Mouse (Mus musculus) forebrain, embryonic 11.5 days (tissue): ENCODE measurements around the gene Guca1a. TPM values are rescaled to one million over a fixed set of nuclear protein-coding genes. Genes with fewer than 3 reads are reported as not detected.
"Not testable (repeated sequence)": the region's sequence is repeated elsewhere in the genome, so short reads cannot be mapped to it uniquely, and the experiment has no call there.

Experiments used
- ATAC-seq: fragments of 200-750 bp; cut with Nextera tagmentation; replicated peaks from 2 replicates; pipeline ENCODE4 v1.8.0; 2017; ENCODE audit warnings: moderate TSS enrichment; ENCODE audit not compliant: low FRiP score
- DNase-seq: peaks from one replicate; pipeline ENCODE4 v3.0.0-alpha.2; 2017; ENCODE audit warnings: low spot score
- H3K27ac ChIP-seq: fragments of 300-500 bp; sonication (generic); 2 replicates; pipeline ENCODE4 v1.5.1; 2014; ENCODE audit warnings: low read depth, low read length
- H3K27me3 ChIP-seq: fragments of 300-500 bp; sonication (generic); 2 replicates; pipeline ENCODE4 v1.6.1; 2014; ENCODE audit warnings: mild to moderate bottlenecking, low read length, mixed read lengths; ENCODE audit not compliant: control insufficient read depth, insufficient read depth
- H3K36me3 ChIP-seq: fragments of 300-500 bp; sonication (generic); 2 replicates; pipeline ENCODE4 v1.6.1; 2014; ENCODE audit warnings: mild to moderate bottlenecking, low read length, moderate library complexity, mixed read lengths; ENCODE audit not compliant: control insufficient read depth, insufficient read depth
- H3K4me1 ChIP-seq: fragments of 300-500 bp; sonication (generic); replicated peaks from 2 replicates; pipeline ENCODE4 v1.6.1; 2014; ENCODE audit warnings: low read length, mixed read lengths; ENCODE audit not compliant: control insufficient read depth, insufficient read depth
- H3K4me2 ChIP-seq: fragments of 300-500 bp; sonication (generic); 2 replicates; pipeline ENCODE4 v1.6.1; 2014; ENCODE audit warnings: low read depth, mild to moderate bottlenecking, low read length, moderate library complexity, mixed read lengths; ENCODE audit not compliant: severe bottlenecking
- H3K4me3 ChIP-seq: fragments of 300-500 bp; sonication (generic); 2 replicates; pipeline ENCODE4 v1.5.1; 2014; ENCODE audit warnings: low read depth, low read length
- H3K9ac ChIP-seq: fragments of 300-500 bp; sonication (generic); 2 replicates; pipeline ENCODE4 v1.6.1; 2014; ENCODE audit warnings: low read length
- H3K9me3 ChIP-seq: fragments of 300-500 bp; sonication (generic); 2 replicates; pipeline ENCODE4 v1.6.1; 2016; ENCODE audit warnings: low read length, mixed read lengths; ENCODE audit not compliant: control insufficient read depth
- WGBS: fragments of 180-500 bp; shearing (Covaris S2); extraction: QIAGEN DNeasy Blood & Tissue Kit; methylation state at CpG from one replicate; pipeline ENCODE4 v1.1.7; 2014; 5-methylcytosine and 5-hydroxymethylcytosine counted together
- polyA plus RNA-seq: library from polyadenylated mRNA; unstranded; fragments of >200 nt; fragmentation: Nextera tagmentation; extraction: Ambion mirVana; gene quantifications from 2 replicates; pipeline ENCODE4 v1.2.1, GENCODE M21; 2014

Gene Guca1a
- polyA plus RNA-seq, 1 experiment from 2014 or later: 1.3 TPM

- H3K4me2 ChIP-seq: no peak overlapping the region
- no peaks in the 10 kb centered on the region; the same call in 1 of the 2 replicates for H3K4me1 ChIP-seq
- no peaks in the 10 kb centered on the region; the same call in 1 of the 2 replicates for H3K27me3 ChIP-seq
- no peaks in the 10 kb centered on the region for H3K36me3 ChIP-seq
- DNase-seq: peak; percentile 73
- H3K9ac ChIP-seq: no peak overlapping the region
- H3K9me3 ChIP-seq: no peaks in the 10 kb centered on the region
- no peak overlapping the region for H3K4me3 ChIP-seq
- 6% methylated on average over 8 of the region's 8 CpGs for WGBS
- no peak overlapping the region for H3K27ac ChIP-seq
- peak; percentile 64 for ATAC-seq
These were observed 28.5 kb upstream of the Guca1a start for GRCm38 (mm10) chr17:47428831-47429304.

- DNase-seq (no peak), ATAC-seq (no peak)
- H3K27ac ChIP-seq: no peak overlapping the region
- H3K27me3 ChIP-seq: no peaks in the 10 kb centered on the region; the same call in 1 of the 2 replicates
- H3K9me3 ChIP-seq: no peaks in the 10 kb centered on the region
- no peaks in the 10 kb centered on the region; the same call in 1 of the 2 replicates for H3K4me1 ChIP-seq
- H3K4me2 ChIP-seq: no peak overlapping the region
- H3K9ac ChIP-seq: no peak overlapping the region
- 71% methylated on average over 6 of the region's 6 CpGs for WGBS
- no peak overlapping the region for H3K4me3 ChIP-seq
- no peaks in the 10 kb centered on the region for H3K36me3 ChIP-seq
These were observed 26.9 kb upstream of the Guca1a start for GRCm38 (mm10) chr17:47427316-47427715.

GRCm38 (mm10) chr17:47424186-47424585 is 23.8 kb upstream of the Guca1a start:
- no peak overlapping the region for H3K4me3 ChIP-seq
- no peaks in the 10 kb centered on the region for H3K36me3 ChIP-seq
- WGBS: 87% methylated on average over 6 of the region's 6 CpGs
- no peaks in the 10 kb centered on the region for H3K9me3 ChIP-seq
- no peak overlapping the region for H3K27ac ChIP-seq
- no peak overlapping the region for H3K9ac ChIP-seq
- no peaks in the 10 kb centered on the region for H3K27me3 ChIP-seq
- no peak overlapping the region for H3K4me2 ChIP-seq
- no peak for ATAC-seq
- no peak for DNase-seq
- no peaks in the 10 kb centered on the region; the same call in 1 of the 2 replicates for H3K4me1 ChIP-seq

GRCm38 (mm10) chr17:47422616-47423015 is 22.2 kb upstream of the Guca1a start:
- H3K4me3 ChIP-seq, H3K4me1 ChIP-seq, DNase-seq, H3K9ac ChIP-seq, H3K27ac ChIP-seq, ATAC-seq, H3K27me3 ChIP-seq, H3K4me2 ChIP-seq, H3K36me3 ChIP-seq, H3K9me3 ChIP-seq: not testable (repeated sequence)
- 96% methylated on average over 1 of the region's 1 CpGs for WGBS

- Histone ChIP-seq H3K4me3 (no peak overlapping the region), H3K27me3 (no peaks in the 10 kb centered on the region), H3K4me1 (no peaks in the 10 kb centered on the region), H3K27ac (no peak overlapping the region), H3K36me3 (no peaks in the 10 kb centered on the region), H3K4me2 (no peak overlapping the region), H3K9ac (no peak overlapping the region), H3K9me3 (no peaks in the 10 kb centered on the region)
- DNase-seq (no peak), ATAC-seq (no peak)
- 76% methylated on average over 3 of the region's 3 CpGs for WGBS
These were observed 21.2 kb upstream of the Guca1a start for GRCm38 (mm10) chr17:47421566-47421965.

DNA sequence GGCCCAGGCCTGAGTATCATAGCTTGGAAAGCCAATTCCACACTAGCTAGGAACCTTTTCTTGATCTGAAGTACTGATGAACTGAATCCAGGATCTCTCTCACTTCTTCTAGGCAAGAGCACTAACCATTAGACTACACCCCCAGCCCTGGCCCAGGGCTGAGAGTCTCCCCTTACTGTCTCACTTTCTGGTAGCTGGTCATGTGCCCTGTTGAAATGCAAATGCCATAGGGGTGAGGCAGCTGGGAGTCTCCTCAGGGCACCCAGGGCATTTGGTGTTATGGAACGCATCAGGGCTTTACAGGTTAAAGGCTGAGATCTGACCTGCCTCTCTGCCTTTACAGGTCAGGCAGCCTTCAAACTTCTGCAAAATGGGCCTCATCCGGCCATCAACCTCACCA is 19.8 kb upstream of the Guca1a start:
- Histone ChIP-seq H3K27ac (no peak overlapping the region), H3K27me3 (no peaks in the 10 kb centered on the region), H3K9ac (no peak overlapping the region), H3K4me2 (no peak overlapping the region), H3K36me3 (no peaks in the 10 kb centered on the region), H3K9me3 (no peaks in the 10 kb centered on the region), H3K4me1 (no peaks in the 10 kb centered on the region), H3K4me3 (no peak overlapping the region)
- DNase-seq (no peak), ATAC-seq (no peak)
- 79% methylated on average over 2 of the region's 2 CpGs for WGBS

- not testable (repeated sequence) for DNase-seq
- H3K4me3 ChIP-seq: peak overlapping the region; percentile 22
These were observed 9.8 kb upstream of the Guca1a start for GRCm38 (mm10) chr17:47409897-47410861.

DNA sequence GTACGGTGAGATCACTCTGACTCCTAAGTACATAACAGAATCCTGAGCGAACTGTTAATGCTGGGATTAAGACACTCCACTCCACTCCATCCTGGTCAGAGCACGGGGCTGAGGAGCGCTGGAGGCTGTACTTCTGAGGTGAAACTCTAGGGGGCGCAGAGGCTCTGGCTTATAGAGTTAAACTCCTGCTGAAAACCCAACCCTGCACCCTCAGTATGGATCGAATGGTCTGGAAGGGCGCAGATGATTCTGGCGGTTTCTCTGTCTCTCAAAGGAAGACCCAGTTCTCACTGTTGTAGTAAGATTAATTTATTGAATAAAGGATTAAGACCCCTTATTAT is 8.1 kb upstream of the Guca1a start:
- 22% methylated on average over 8 of the region's 8 CpGs for WGBS
- Histone ChIP-seq H3K9ac (no peak overlapping the region), H3K9me3 (no peaks in the 10 kb centered on the region), H3K27ac (no peak overlapping the region), H3K4me1 (no peaks in the 10 kb centered on the region), H3K27me3 (peaks cover 20% of the 10 kb centered on the region), H3K36me3 (no peaks in the 10 kb centered on the region), H3K4me2 (no peak overlapping the region), H3K4me3 (no peak overlapping the region)
- peak; percentile 84 for DNase-seq
- 0 out of 2 replicates have a peak, but pooled peaks have one; percentile 24 for ATAC-seq

More at GRCm38 (mm10) chr17:47409897-47410861, 9.8 kb upstream of the Guca1a start:
- WGBS: 3% methylated on average over 72 of the region's 74 CpGs
- H3K4me2 ChIP-seq: peak overlapping the region; percentile 45
- not testable (repeated sequence) for H3K36me3 ChIP-seq, H3K4me1 ChIP-seq, H3K9me3 ChIP-seq, ATAC-seq, H3K27ac ChIP-seq
- H3K9ac ChIP-seq: peak overlapping the region; percentile 20; the same call in 1 of the 2 replicates
- peaks cover 20% of the 10 kb centered on the region for H3K27me3 ChIP-seq
